Mouse (Mus musculus) yolk sac, embryonic 10.5 days (tissue): ENCODE measurements at regions not wholly inside any gene's neighbourhood (a gene's known extent, or its start where the extent isn't known, plus 50 kb on each side); places are given as distances from the start of the nearest gene placed in this dataset.

Experiments
- DNase-seq: peaks from one replicate; pipeline ENCODE4 v3.0.0-alpha.2; 2017; ENCODE audit warnings: low spot score

GRCm38 (mm10) chr6:31161445-31162340, 202.8 kb upstream of the Klf14 start:
- DNase-seq, result no peak

GRCm38 (mm10) chr6:31165011-31165410, 206.1 kb upstream of the Klf14 start:
- DNase-seq, result no peak

DNA sequence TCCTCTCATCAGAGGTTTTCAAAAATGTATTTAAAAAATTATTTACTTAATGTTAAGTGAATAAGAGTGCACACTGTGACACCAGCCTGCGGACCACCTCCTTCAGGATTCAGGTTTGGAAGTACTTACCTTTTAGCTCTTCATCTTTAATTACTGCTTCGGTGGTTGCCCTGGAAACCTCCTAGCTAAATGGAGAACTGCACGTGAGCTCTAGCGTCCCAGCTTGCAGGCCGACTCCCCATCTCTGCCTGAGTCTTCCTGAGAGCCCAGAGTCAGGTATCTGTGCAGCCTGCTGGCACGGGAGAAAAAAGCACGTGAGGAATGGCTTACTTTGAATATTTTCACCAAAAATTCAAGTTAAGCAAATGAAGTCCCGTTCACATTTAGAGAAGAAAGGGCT, 207.5 kb upstream of the Klf14 start:
- DNase-seq, result no peak

DNA sequence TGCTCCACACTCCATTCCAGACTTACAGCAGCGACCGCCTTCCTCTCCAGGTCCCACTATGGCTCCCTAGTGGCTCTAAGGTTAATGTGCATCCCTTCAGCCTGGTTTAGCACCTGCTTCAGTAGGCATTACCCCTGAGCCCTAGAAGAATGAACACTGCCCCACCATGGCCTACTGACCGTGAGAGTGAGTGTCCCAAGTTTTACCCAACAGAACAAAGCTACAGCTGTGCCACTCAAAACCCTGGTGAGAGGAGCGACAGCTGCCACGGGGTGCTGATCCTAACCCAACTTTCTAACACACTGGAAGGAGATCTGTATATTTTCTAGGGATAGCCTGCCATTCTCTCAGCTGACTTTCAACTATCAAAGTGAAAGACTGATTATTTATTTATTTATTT, 208.9 kb upstream of the Klf14 start:
- DNase-seq, result no peak

- no peak for DNase-seq
Measured at GRCm38 (mm10) chr6:31168730-31169129, 209.9 kb upstream of the Klf14 start.

- no peak for DNase-seq
Measured at GRCm38 (mm10) chr6:31169343-31169742, 210.5 kb upstream of the Klf14 start.

DNA sequence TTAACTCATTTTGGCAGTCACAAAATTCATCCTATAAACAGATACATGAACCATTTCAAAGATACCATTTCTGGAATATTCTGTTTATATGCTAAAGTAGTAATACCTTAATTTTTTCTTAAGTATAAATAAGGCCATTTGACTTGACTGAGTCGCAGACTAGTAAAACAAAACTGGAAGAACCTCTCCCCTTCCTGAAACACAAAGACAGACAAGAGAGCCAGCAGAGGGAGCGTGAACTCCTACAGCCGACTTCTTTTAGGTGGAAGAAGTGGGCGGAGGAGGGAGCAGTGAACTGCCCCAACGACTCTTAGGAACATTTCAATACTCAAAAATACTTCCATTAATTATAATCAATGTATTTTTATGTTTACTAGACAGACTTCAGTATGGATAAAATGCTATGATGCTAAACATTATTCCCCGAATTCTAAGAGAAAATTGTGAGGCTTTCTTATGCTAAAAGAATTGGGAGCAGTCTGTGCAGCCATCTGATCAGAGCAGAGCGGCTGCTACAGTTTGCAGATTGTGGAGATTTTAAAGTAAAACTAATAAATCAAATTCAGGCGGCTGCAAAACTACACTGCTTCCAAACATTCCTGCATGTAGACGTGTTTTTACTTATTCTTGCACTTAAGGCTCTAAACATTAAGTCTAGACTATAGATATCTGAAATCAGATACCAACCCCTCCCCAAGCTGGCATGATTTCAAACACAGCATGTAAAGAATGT, 211.2 kb upstream of the Klf14 start:
- no peak for DNase-seq

DNA sequence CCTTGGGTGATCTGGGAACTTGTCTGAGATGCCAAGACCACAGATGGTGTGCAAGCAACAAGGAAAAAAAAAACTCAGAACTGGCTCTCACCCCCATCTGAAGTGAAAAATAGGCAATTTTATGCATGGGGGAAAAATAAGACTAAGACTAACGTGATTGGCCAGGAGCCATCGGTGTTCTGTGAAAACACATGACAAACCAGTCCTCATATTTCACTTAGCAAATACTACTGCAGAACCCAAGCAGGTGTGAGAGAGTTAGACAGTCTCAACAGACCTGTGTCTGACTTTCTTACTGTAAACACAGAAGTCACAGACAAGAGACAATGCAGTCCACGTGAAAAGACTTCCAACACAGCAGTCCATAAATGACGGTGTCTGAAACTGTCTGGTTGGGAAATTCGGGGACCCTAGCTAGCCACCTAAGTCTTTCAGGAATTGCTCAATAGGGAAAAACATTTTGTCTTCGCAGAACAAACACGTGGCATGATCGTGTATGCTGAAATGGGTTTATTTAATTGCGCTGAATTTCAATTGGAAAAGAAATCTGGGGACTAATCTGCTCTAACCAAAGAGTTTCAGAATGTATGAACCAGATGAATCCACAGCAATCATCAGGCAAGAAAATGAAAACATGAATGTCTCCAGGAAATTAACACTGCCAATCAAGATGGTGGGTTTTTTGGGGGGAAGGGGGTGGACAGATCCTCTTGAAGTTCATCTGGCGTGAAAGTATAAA, 213.1 kb upstream of the Klf14 start:
- no peak for DNase-seq

- no peak for DNase-seq
Measured at GRCm38 (mm10) chr6:31175769-31176168, 216.9 kb upstream of the Klf14 start.

- no peak for DNase-seq
Measured at GRCm38 (mm10) chr6:31176368-31176767, 217.5 kb upstream of the Klf14 start.

GRCm38 (mm10) chr6:31176831-31177230, 218.0 kb upstream of the Klf14 start:
- DNase-seq, result no peak

- no peak for DNase-seq
Measured at GRCm38 (mm10) chr6:31178201-31178880, 219.5 kb upstream of the Klf14 start.

DNA sequence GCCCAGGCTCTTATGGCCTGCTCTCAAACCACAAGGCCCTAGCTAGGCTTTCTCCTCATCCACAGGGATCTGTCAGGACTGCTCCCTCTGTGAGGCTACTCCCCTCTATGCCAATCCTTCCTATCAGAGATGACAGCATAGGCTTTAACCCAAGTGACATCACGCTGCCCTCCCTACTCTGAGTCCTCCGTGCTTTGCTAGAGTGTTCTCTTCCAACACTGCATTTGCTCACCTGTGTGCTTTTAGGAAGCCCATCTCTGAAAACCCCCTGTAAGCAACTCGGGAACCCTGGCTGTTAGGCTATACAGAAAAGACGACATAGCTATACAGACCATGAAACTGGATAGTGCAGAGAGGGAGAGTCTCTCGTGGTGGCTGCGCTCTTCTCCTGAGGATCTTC, 216.3 kb upstream of the Mkln1 start:
- DNase-seq, result no peak

- DNase-seq, result no peak
Measured at GRCm38 (mm10) chr6:31183127-31183526, 215.4 kb upstream of the Mkln1 start.

- DNase-seq, result no peak
Measured at GRCm38 (mm10) chr6:31184554-31184953, 214.0 kb upstream of the Mkln1 start.

- no peak for DNase-seq
Measured at GRCm38 (mm10) chr6:31185151-31185550, 213.4 kb upstream of the Mkln1 start.

DNA sequence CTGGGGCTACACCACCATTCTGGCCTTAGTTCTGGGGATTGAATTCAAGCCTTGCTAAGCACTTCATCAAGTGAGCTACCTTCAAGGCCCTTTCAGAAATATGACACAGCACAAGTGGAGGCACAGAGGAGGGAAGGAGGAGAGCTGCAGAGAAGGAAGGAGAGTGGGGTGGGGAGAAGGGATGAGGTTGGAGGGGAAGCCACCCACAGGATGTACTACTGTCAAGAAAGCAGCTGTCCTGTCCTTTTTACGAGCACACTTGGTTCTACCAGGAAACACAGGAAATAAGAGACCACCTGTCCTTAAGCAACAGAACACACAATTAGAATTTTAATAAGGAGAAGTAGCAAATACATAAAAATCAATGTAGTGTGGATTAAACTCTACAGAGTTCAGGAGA, 210.5 kb upstream of the Mkln1 start:
- no peak for DNase-seq

- DNase-seq, result no peak
Measured at GRCm38 (mm10) chr6:31189060-31189459, 209.5 kb upstream of the Mkln1 start.

- DNase-seq, result no peak
Measured at GRCm38 (mm10) chr6:31190070-31190469, 208.5 kb upstream of the Mkln1 start.

DNA sequence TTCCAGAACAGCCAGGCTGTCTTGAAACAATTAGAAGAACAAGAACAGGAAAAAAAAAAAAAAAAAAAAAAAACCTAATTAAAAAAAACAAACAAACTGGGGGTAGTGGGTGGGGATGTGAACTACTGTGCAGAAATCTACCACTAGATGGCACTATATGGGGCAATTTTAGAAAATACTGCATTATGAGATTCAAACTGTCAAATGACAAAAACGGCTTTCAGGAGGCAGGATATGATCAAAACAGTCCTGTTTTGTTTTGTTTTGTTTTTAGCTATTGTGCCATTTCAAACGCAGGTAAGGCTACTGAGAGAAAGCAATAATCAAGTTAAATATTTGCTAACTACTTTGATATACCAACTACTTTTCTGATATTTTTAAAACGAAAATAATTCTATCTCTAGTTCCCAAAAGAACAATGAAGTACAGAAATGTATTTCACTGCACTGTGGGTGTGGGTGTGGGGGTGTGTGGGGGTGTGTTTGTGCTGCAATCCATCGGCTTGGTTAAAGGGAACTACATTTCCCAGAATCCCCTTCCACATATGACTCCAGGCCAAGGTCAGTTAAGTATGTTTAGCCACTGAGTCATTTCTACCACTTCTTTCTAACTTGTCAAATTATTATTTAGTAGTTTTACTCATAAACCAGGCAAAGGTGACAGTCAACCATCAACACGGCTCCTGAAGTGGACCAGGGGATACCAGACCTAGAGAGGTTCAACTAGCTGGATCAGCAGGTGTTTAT, 207.7 kb upstream of the Mkln1 start:
- DNase-seq, result no peak

DNA sequence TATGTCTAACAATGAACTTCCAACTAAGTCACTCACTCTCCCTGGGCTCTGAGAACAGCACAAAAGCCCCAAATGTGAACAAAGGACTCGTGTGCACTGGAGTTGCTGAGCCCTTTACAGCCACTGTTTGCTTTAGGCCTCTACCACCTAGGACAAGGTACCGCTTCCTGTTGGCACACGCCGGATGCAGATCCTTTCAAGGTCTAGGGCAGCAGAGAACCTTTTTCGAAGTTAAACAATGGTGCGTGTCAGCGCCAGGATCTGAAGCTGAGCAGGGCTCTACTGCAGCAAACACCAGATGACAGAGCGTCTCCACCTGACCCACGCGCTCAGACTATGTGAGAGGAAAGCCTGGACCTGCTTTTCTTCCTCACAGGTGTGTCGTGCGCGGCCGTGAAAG, 207.0 kb upstream of the Mkln1 start:
- no peak for DNase-seq
